Mouse (Mus musculus) layer of hippocampus, postnatal 36 days (tissue): Measurements from ENCODE around the gene Arrdc1. TPM values are rescaled to one million over a fixed set of nuclear protein-coding genes. Genes with fewer than 3 reads are reported as not detected.

Experiments
- microRNA-seq, 2 experiments: library from miRNA; unstranded; fragments of <30 nt; microRNA quantifications; one replicate each; pipeline ENCODE4 v1.2.0; 2021
- total RNA-seq, 2 experiments: library from RNA; stranded (reverse); gene quantifications; 2 replicates each; pipeline ENCODE4 v1.2.3; 2021

Arrdc1 gene
- total RNA-seq, 2 experiments from 2014 or later: 10.6 to 11.3 TPM

Small RNAs within 50 kb of the gene (microRNA-seq; reads per million reads assigned to microRNA genes)
- gene Gm22875: 0 reads per million in 2 experiments

Other genes starting within 250 kb of the Arrdc1 start
- gene Cacna1b, start 172.1 kb downstream of the Arrdc1 start, total RNA-seq: 10 to 100 TPM; 71.3 to 77.8 TPM
- gene Ehmt1, start 15.6 kb downstream of the Arrdc1 start, total RNA-seq: 10 to 100 TPM; 64.1 to 74.6 TPM
- 10 to 100 TPM; 40.4 to 43.4 TPM for gene Zmynd19, start 14.5 kb upstream of the Arrdc1 start, total RNA-seq
- 10 to 100 TPM; 32.5 to 34.4 TPM for gene Dph7, start 27.1 kb upstream of the Arrdc1 start, total RNA-seq
- 10 to 100 TPM; 78.2 to 92.1 TPM for gene Mrpl41, start 39.8 kb upstream of the Arrdc1 start, total RNA-seq
- 10 to 100 TPM; 23.3 to 33.3 TPM for gene Pnpla7, start 40.8 kb upstream of the Arrdc1 start, total RNA-seq
- 100 to 1,000 TPM; 948 to 958 TPM for gene Nsmf, start 119.1 kb upstream of the Arrdc1 start, total RNA-seq
- gene Entpd8, start 145.1 kb upstream of the Arrdc1 start, total RNA-seq: not detected
- gene Noxa1, start 159.9 kb upstream of the Arrdc1 start, total RNA-seq: not detected
- gene Nrarp, start 245.5 kb upstream of the Arrdc1 start, total RNA-seq: 10 to 100 TPM; 21.3 to 21.5 TPM